Mouse (Mus musculus) forebrain, embryonic 14.5 days (tissue): ENCODE measurements at regions not wholly inside any gene's neighbourhood (a gene's known extent, or its start where the extent isn't known, plus 50 kb on each side); places are given as distances from the start of the nearest gene placed in this dataset.

ENCODE experiments used
- ATAC-seq: fragments of 200-750 bp; cut with Nextera tagmentation; 2 replicates; pipeline ENCODE4 v1.8.0; 2017; ENCODE audit warnings: mild to moderate bottlenecking, moderate library complexity
- DNase-seq: peaks from one replicate; pipeline ENCODE4 v3.0.0-alpha.2; 2015; ENCODE audit warnings: low spot score
- H3K27ac ChIP-seq: fragments of 300-500 bp; sonication (generic); 2 replicates; pipeline ENCODE4 v1.5.1; 2014; ENCODE audit warnings: low read depth, mild to moderate bottlenecking, control low read depth, low read length, moderate library complexity
- H3K27me3 ChIP-seq: fragments of 300-500 bp; sonication (generic); replicated peaks from 2 replicates; pipeline ENCODE4 v1.6.1; 2014; ENCODE audit warnings: low read length, control low read depth, mixed read lengths; ENCODE audit not compliant: control insufficient read depth, insufficient read depth
- H3K36me3 ChIP-seq: fragments of 300-500 bp; sonication (generic); 2 replicates; pipeline ENCODE4 v1.6.1; 2014; ENCODE audit warnings: low read length, control low read depth; ENCODE audit not compliant: control insufficient read depth, insufficient read depth
- H3K4me1 ChIP-seq: fragments of 300-500 bp; sonication (generic); 2 replicates; pipeline ENCODE4 v1.6.1; 2014; ENCODE audit warnings: antibody characterized with exemption, low read length, control low read depth; ENCODE audit not compliant: control insufficient read depth, insufficient read depth
- H3K4me2 ChIP-seq: fragments of 300-500 bp; sonication (generic); 2 replicates; pipeline ENCODE4 v1.6.1; 2014; ENCODE audit warnings: mild to moderate bottlenecking, control low read depth, low read length
- H3K4me3 ChIP-seq: fragments of 300-500 bp; sonication (generic); 2 replicates; pipeline ENCODE4 v1.5.1; 2014; ENCODE audit warnings: low read depth, low read length, control low read depth
- H3K9ac ChIP-seq: fragments of 300-500 bp; sonication (generic); 2 replicates; pipeline ENCODE4 v1.6.1; 2014; ENCODE audit warnings: mild to moderate bottlenecking, low read length, control low read depth, moderate library complexity
- H3K9me3 ChIP-seq: fragments of 300-500 bp; sonication (generic); replicated peaks from 2 replicates; pipeline ENCODE4 v1.6.1; 2016; ENCODE audit warnings: low read length, control low read depth, mixed read lengths; ENCODE audit not compliant: control insufficient read depth
- WGBS: fragments of 180-500 bp; shearing (Covaris S2); extraction: QIAGEN DNeasy Blood & Tissue Kit; methylation state at CpG from one replicate; pipeline ENCODE4 v1.1.7; 2014; 5-methylcytosine and 5-hydroxymethylcytosine counted together

GRCm38 (mm10) chr16:50095858-50096551 lies 295.7 kb downstream of the Cd47 start:
- no peak overlapping the region for H3K9ac ChIP-seq
- no peak for ATAC-seq

GRCm38 (mm10) chr16:50096563-50096962 lies 296.2 kb downstream of the Cd47 start:
- no peaks in the 10 kb centered on the region for H3K4me1 ChIP-seq
- no peak overlapping the region for H3K4me3 ChIP-seq
- no peak overlapping the region for H3K4me2 ChIP-seq
- DNase-seq (no peak), ATAC-seq (no peak)
- no peaks in the 10 kb centered on the region for H3K36me3 ChIP-seq
- H3K9ac ChIP-seq: no peak overlapping the region
- 92% methylated on average over 2 of the region's 2 CpGs for WGBS
- H3K27me3 ChIP-seq: no peaks in the 10 kb centered on the region
- H3K27ac ChIP-seq: no peak overlapping the region
- H3K9me3 ChIP-seq: no peaks in the 10 kb centered on the region

More at GRCm38 (mm10) chr16:50095858-50096551, 295.7 kb downstream of the Cd47 start:
- no peak for DNase-seq
- Histone ChIP-seq H3K27me3 (no peaks in the 10 kb centered on the region), H3K4me2 (no peak overlapping the region), H3K9me3 (no peaks in the 10 kb centered on the region), H3K27ac (no peak overlapping the region), H3K4me1 (no peaks in the 10 kb centered on the region), H3K36me3 (no peaks in the 10 kb centered on the region), H3K4me3 (no peak overlapping the region)
- WGBS: 85% methylated on average over 6 of the region's 6 CpGs

GRCm38 (mm10) chr16:50103340-50103739 lies 303.0 kb downstream of the Cd47 start:
- H3K9ac ChIP-seq: no peak overlapping the region
- no peaks in the 10 kb centered on the region for H3K4me1 ChIP-seq
- DNase-seq: no peak
- no peaks in the 10 kb centered on the region for H3K27me3 ChIP-seq
- 87% methylated on average over 7 of the region's 7 CpGs for WGBS
- no peaks in the 10 kb centered on the region for H3K36me3 ChIP-seq
- no peak overlapping the region for H3K4me2 ChIP-seq
- no peak overlapping the region for H3K4me3 ChIP-seq
- H3K9me3 ChIP-seq: no peaks in the 10 kb centered on the region
- H3K27ac ChIP-seq: no peak overlapping the region
- no peak for ATAC-seq

GRCm38 (mm10) chr16:50118150-50118549 lies 314.0 kb downstream of the Bbx start:
- Histone ChIP-seq H3K4me3 (no peak overlapping the region), H3K27ac (no peak overlapping the region), H3K4me1 (no peaks in the 10 kb centered on the region), H3K9ac (no peak overlapping the region), H3K36me3 (no peaks in the 10 kb centered on the region), H3K27me3 (no peaks in the 10 kb centered on the region), H3K4me2 (no peak overlapping the region), H3K9me3 (no peaks in the 10 kb centered on the region)
- DNase-seq: no peak
- 92% methylated on average over 7 of the region's 7 CpGs for WGBS
- no peak for ATAC-seq

- H3K9ac ChIP-seq: no peak overlapping the region
- H3K27ac ChIP-seq: no peak overlapping the region
- no peaks in the 10 kb centered on the region for H3K9me3 ChIP-seq
- 53% methylated on average over 2 of the region's 2 CpGs for WGBS
- H3K27me3 ChIP-seq: no peaks in the 10 kb centered on the region
- no peak overlapping the region for H3K4me3 ChIP-seq
- no peak for ATAC-seq
- no peaks in the 10 kb centered on the region for H3K4me1 ChIP-seq
- DNase-seq: no peak
- H3K4me2 ChIP-seq: no peak overlapping the region
- no peaks in the 10 kb centered on the region for H3K36me3 ChIP-seq
Measured at GRCm38 (mm10) chr16:50122460-50122859, 309.7 kb downstream of the Bbx start.

- H3K4me2 ChIP-seq: no peak overlapping the region
- ATAC-seq: no peak
- H3K9ac ChIP-seq: no peak overlapping the region
- no peaks in the 10 kb centered on the region for H3K36me3 ChIP-seq
- H3K9me3 ChIP-seq: no peaks in the 10 kb centered on the region
- no peak for DNase-seq
- no peaks in the 10 kb centered on the region for H3K4me1 ChIP-seq
- H3K27ac ChIP-seq: no peak overlapping the region
- H3K27me3 ChIP-seq: no peaks in the 10 kb centered on the region
- no peak overlapping the region for H3K4me3 ChIP-seq
- 75% methylated on average over 4 of the region's 4 CpGs for WGBS
Measured at GRCm38 (mm10) chr16:50124646-50125045, 307.5 kb downstream of the Bbx start.

- 88% methylated on average over 5 of the region's 5 CpGs for WGBS
- Histone ChIP-seq H3K4me1 (no peaks in the 10 kb centered on the region), H3K4me3 (no peak overlapping the region), H3K27me3 (no peaks in the 10 kb centered on the region), H3K4me2 (no peak overlapping the region), H3K36me3 (no peaks in the 10 kb centered on the region), H3K27ac (no peak overlapping the region), H3K9me3 (no peaks in the 10 kb centered on the region), H3K9ac (no peak overlapping the region)
- DNase-seq (no peak), ATAC-seq (no peak)
Measured at GRCm38 (mm10) chr16:50125564-50125963, 306.6 kb downstream of the Bbx start.

GRCm38 (mm10) chr16:50131406-50131805 lies 300.8 kb downstream of the Bbx start:
- Histone ChIP-seq H3K9ac (no peak overlapping the region), H3K4me2 (no peak overlapping the region), H3K9me3 (no peaks in the 10 kb centered on the region), H3K4me1 (no peaks in the 10 kb centered on the region), H3K4me3 (no peak overlapping the region), H3K36me3 (no peaks in the 10 kb centered on the region), H3K27me3 (no peaks in the 10 kb centered on the region), H3K27ac (no peak overlapping the region)
- WGBS: 92% methylated on average over 2 of the region's 2 CpGs
- no peak for ATAC-seq
- no peak for DNase-seq
